Mouse (Mus musculus) stomach, postnatal 0 days (tissue): ENCODE measurements around the gene Cdh4. TPM values are rescaled to one million over a fixed set of nuclear protein-coding genes. Genes with fewer than 3 reads are reported as not detected.

Experiments used
- ATAC-seq: fragments of 200-750 bp; cut with Nextera tagmentation; 2 replicates; pipeline ENCODE4 v1.8.0; 2017; ENCODE audit not compliant: low FRiP score, low TSS enrichment
- DNase-seq: peaks from one replicate; pipeline ENCODE4 v3.0.0-alpha.2; 2016; ENCODE audit warnings: low spot score
- H3K27ac ChIP-seq: fragments of 300-500 bp; sonication (generic); replicated peaks from 2 replicates; pipeline ENCODE4 v1.5.1; 2014; ENCODE audit warnings: mild to moderate bottlenecking, control low read depth
- H3K27me3 ChIP-seq: fragments of 300-500 bp; sonication (generic); 2 replicates; pipeline ENCODE4 v1.6.1; 2014; ENCODE audit warnings: low read length; ENCODE audit not compliant: control insufficient read depth, insufficient read depth
- H3K36me3 ChIP-seq: fragments of 300-500 bp; sonication (generic); 2 replicates; pipeline ENCODE4 v1.6.1; 2014; ENCODE audit warnings: low read length, mixed read lengths; ENCODE audit not compliant: control insufficient read depth, insufficient read depth
- H3K4me1 ChIP-seq: fragments of 300-500 bp; sonication (generic); replicated peaks from 2 replicates; pipeline ENCODE4 v1.6.1; 2014; ENCODE audit warnings: antibody characterized with exemption; ENCODE audit not compliant: control insufficient read depth, insufficient read depth
- H3K4me2 ChIP-seq: fragments of 300-500 bp; sonication (generic); replicated peaks from 2 replicates; pipeline ENCODE4 v1.6.1; 2014; ENCODE audit warnings: low read depth, mild to moderate bottlenecking, control low read depth, moderate library complexity
- H3K4me3 ChIP-seq: fragments of 300-500 bp; sonication (generic); 2 replicates; pipeline ENCODE4 v1.5.1; 2014; ENCODE audit warnings: low read depth, low read length, control low read depth
- H3K9ac ChIP-seq: fragments of 300-500 bp; sonication (generic); 2 replicates; pipeline ENCODE4 v1.6.1; 2014; ENCODE audit warnings: mild to moderate bottlenecking, low read length, control low read depth, mixed read lengths
- H3K9me3 ChIP-seq: fragments of 300-500 bp; sonication (generic); 2 replicates; pipeline ENCODE4 v1.6.1; 2016; ENCODE audit warnings: low read length; ENCODE audit not compliant: control insufficient read depth
- CTCF ChIP-seq: IDR thresholded peaks from 2 replicates; pipeline ENCODE4 v1.5.1; 2016; ENCODE audit warnings: antibody characterized with exemption, low read depth, mild to moderate bottlenecking, moderate library complexity
- EP300 ChIP-seq: optimal IDR thresholded peaks from 2 replicates; pipeline ENCODE3; 2016; ENCODE audit warnings: antibody characterized with exemption
- WGBS: fragments of 180-500 bp; shearing (Covaris S2); extraction: QIAGEN DNeasy Blood & Tissue Kit; methylation state at CpG from one replicate; pipeline ENCODE4 v1.1.7; 2014; 5-methylcytosine and 5-hydroxymethylcytosine counted together
- polyA plus RNA-seq: library from polyadenylated mRNA; unstranded; fragments of >200 nt; fragmentation: Nextera tagmentation; extraction: Ambion mirVana; gene quantifications from 2 replicates; pipeline ENCODE4 v1.2.1, GENCODE M21; 2015

The Cdh4 gene
- polyA plus RNA-seq, 1 experiment from 2014 or later = 3.1 TPM

- no peak for ATAC-seq
- no peak overlapping the region for H3K4me2 ChIP-seq
- peak; percentile 22 for DNase-seq
- H3K9ac ChIP-seq = no peak overlapping the region
- no peaks in the 10 kb centered on the region for H3K27me3 ChIP-seq
- no peaks in the 10 kb centered on the region for H3K36me3 ChIP-seq
- WGBS = 17% methylated on average over 7 of the region's 7 CpGs
- TF ChIP-seq EP300 (no peak), CTCF (no peak)
- H3K4me1 ChIP-seq = no peaks in the 10 kb centered on the region
- H3K9me3 ChIP-seq = no peaks in the 10 kb centered on the region
- no peak overlapping the region for H3K4me3 ChIP-seq
- H3K27ac ChIP-seq = no peak overlapping the region
These were observed 442.3 kb downstream of the Cdh4 start for GRCm38 (mm10) chr2:179884561-179884960.

DNA sequence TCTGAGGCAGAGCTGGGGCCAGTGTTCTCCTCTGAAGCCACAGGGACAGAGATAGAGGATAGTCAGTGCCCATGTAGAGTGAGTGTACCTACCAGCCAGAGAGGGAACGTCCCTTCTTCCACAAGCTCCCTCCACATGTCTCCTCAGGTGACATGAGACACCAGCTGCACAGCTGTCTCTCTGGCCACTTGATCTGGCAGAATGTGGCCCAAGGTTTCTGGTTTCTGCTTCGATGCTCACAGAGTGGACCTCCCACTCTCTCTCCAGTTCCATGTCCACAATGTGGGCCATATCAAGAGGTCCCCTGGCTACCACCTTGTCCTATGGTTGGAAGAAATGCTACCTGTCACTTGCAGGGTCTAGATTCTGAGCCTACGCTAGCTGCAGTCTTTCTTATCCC, 448.8 kb downstream of the Cdh4 start:
- H3K9me3 ChIP-seq = no peaks in the 10 kb centered on the region
- WGBS = 69% methylated on average over 3 of the region's 3 CpGs
- no peak for TF ChIP-seq EP300
- no peak for TF ChIP-seq CTCF
- H3K27ac ChIP-seq = no peak overlapping the region
- ATAC-seq = no peak
- H3K27me3 ChIP-seq = no peaks in the 10 kb centered on the region
- DNase-seq = no peak
- H3K9ac ChIP-seq = no peak overlapping the region
- H3K4me1 ChIP-seq = no peaks in the 10 kb centered on the region
- H3K36me3 ChIP-seq = no peaks in the 10 kb centered on the region
- no peak overlapping the region for H3K4me2 ChIP-seq
- H3K4me3 ChIP-seq = no peak overlapping the region

DNA sequence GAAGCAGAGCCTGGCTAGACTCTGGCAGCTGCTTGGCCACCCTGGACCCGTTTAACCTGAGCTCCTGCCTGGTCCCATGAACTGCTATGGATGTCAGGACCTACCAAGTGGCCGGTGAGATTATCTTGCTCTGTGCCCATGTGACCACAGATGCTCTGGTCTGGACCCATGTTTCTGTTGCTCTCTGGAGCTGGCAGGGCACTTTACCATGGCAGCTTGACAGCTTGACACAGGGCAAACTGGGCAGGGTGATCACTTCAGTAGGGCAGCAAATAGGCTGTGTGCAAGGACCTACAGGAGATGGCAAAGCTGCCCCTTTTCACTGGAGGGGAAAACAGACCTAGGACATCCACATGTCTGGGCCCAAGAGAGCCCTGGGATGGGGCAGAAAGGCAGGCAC, 454.7 kb downstream of the Cdh4 start:
- 76% methylated on average over 2 of the region's 2 CpGs for WGBS
- TF ChIP-seq EP300 (no peak), CTCF (no peak)
- Histone ChIP-seq H3K4me3 (no peak overlapping the region), H3K27me3 (no peaks in the 10 kb centered on the region), H3K4me1 (no peaks in the 10 kb centered on the region), H3K9me3 (no peaks in the 10 kb centered on the region), H3K9ac (no peak overlapping the region), H3K27ac (no peak overlapping the region), H3K36me3 (no peaks in the 10 kb centered on the region), H3K4me2 (no peak overlapping the region)
- ATAC-seq (no peak), DNase-seq (no peak)

GRCm38 (mm10) chr2:179912911-179913310, 470.7 kb downstream of the Cdh4 start:
- Histone ChIP-seq H3K27ac (no peak overlapping the region), H3K9me3 (no peaks in the 10 kb centered on the region), H3K4me2 (no peak overlapping the region), H3K9ac (no peak overlapping the region), H3K4me3 (no peak overlapping the region), H3K36me3 (0 out of 2 replicates have a peak, but pooled peaks cover 18% of the 10 kb centered on the region), H3K4me1 (no peaks in the 10 kb centered on the region), H3K27me3 (no peaks in the 10 kb centered on the region)
- DNase-seq (no peak), ATAC-seq (no peak)
- TF ChIP-seq CTCF (no peak), EP300 (no peak)
- whole genome bisulfite sequencing = 51% methylated on average over 12 of the region's 12 CpGs

GRCm38 (mm10) chr2:179913349-179913748, 471.1 kb downstream of the Cdh4 start:
- ATAC-seq (no peak), DNase-seq (no peak)
- H3K9me3 ChIP-seq = no peaks in the 10 kb centered on the region
- no peak overlapping the region for H3K27ac ChIP-seq
- H3K36me3 ChIP-seq = 0 out of 2 replicates have a peak, but pooled peaks cover 18% of the 10 kb centered on the region
- no peaks in the 10 kb centered on the region for H3K27me3 ChIP-seq
- H3K4me1 ChIP-seq = no peaks in the 10 kb centered on the region
- 74% methylated on average over 15 of the region's 15 CpGs for WGBS
- no peak overlapping the region for H3K4me2 ChIP-seq
- no peak overlapping the region for H3K4me3 ChIP-seq
- TF ChIP-seq CTCF = no peak
- no peak for TF ChIP-seq EP300
- H3K9ac ChIP-seq = no peak overlapping the region

GRCm38 (mm10) chr2:179914246-179914645, 472.0 kb downstream of the Cdh4 start:
- no peak for ATAC-seq
- DNase-seq = no peak
- no peak overlapping the region for H3K4me2 ChIP-seq
- H3K9me3 ChIP-seq = no peaks in the 10 kb centered on the region
- H3K27me3 ChIP-seq = no peaks in the 10 kb centered on the region
- no peak overlapping the region for H3K9ac ChIP-seq
- H3K36me3 ChIP-seq = peaks cover 20% of the 10 kb centered on the region; the same call in 1 of the 2 replicates
- H3K4me1 ChIP-seq = no peaks in the 10 kb centered on the region
- H3K27ac ChIP-seq = no peak overlapping the region
- TF ChIP-seq CTCF = peak; percentile 57
- TF ChIP-seq EP300 = no peak
- no peak overlapping the region for H3K4me3 ChIP-seq
- WGBS = 73% methylated on average over 2 of the region's 2 CpGs
